Mouse (Mus musculus) neural tube, embryonic 11.5 days (tissue): ENCODE results near the gene Sgcd. TPM values are rescaled to one million over a fixed set of nuclear protein-coding genes. Genes with fewer than 3 reads are reported as not detected.

Experiments used
- ATAC-seq: fragments of 200-750 bp; cut with Nextera tagmentation; 2 replicates; pipeline ENCODE4 v1.8.0; 2017; ENCODE audit warnings: moderate number of reproducible peaks, mild to moderate bottlenecking, moderate TSS enrichment, moderate library complexity; ENCODE audit not compliant: insufficient read depth, low FRiP score, low TSS enrichment
- DNase-seq: peaks from one replicate; pipeline ENCODE4 v3.0.0-alpha.2; 2015; ENCODE audit warnings: low spot score
- H3K27ac ChIP-seq: fragments of 300-500 bp; sonication (generic); 2 replicates; pipeline ENCODE4 v1.5.1; 2014; ENCODE audit warnings: low read depth, mild to moderate bottlenecking, low read length
- H3K27me3 ChIP-seq: fragments of 300-500 bp; sonication (generic); 2 replicates; pipeline ENCODE4 v1.6.1; 2014; ENCODE audit warnings: mild to moderate bottlenecking, low read length, mixed read lengths; ENCODE audit not compliant: control insufficient read depth, insufficient read depth
- H3K36me3 ChIP-seq: fragments of 300-500 bp; sonication (generic); 2 replicates; pipeline ENCODE4 v1.6.1; 2014; ENCODE audit warnings: mild to moderate bottlenecking, low read length, moderate library complexity, mixed read lengths; ENCODE audit not compliant: control insufficient read depth, insufficient read depth
- H3K4me1 ChIP-seq: fragments of 300-500 bp; sonication (generic); 2 replicates; pipeline ENCODE4 v1.6.1; 2014; ENCODE audit warnings: low read length, mixed read lengths; ENCODE audit not compliant: control insufficient read depth, insufficient read depth
- H3K4me2 ChIP-seq: fragments of 300-500 bp; sonication (generic); 2 replicates; pipeline ENCODE4 v1.6.1; 2014; ENCODE audit warnings: low read depth, mild to moderate bottlenecking, moderate library complexity
- H3K4me3 ChIP-seq: fragments of 300-500 bp; sonication (generic); 2 replicates; pipeline ENCODE4 v1.5.1; 2014; ENCODE audit warnings: low read depth, low read length
- H3K9ac ChIP-seq: fragments of 300-500 bp; sonication (generic); 2 replicates; pipeline ENCODE4 v1.6.1; 2014; ENCODE audit warnings: mild to moderate bottlenecking, low read length
- H3K9me3 ChIP-seq: fragments of 300-500 bp; sonication (generic); 2 replicates; pipeline ENCODE4 v1.6.1; 2016; ENCODE audit warnings: low read length; ENCODE audit not compliant: control insufficient read depth
- WGBS: fragments of 180-500 bp; shearing (Covaris S2); extraction: QIAGEN DNeasy Blood & Tissue Kit; methylation state at CpG from one replicate; pipeline ENCODE4 v1.1.7; 2014; 5-methylcytosine and 5-hydroxymethylcytosine counted together
- polyA plus RNA-seq: library from polyadenylated mRNA; unstranded; fragments of >200 nt; fragmentation: Nextera tagmentation; extraction: Ambion mirVana; gene quantifications from 2 replicates; pipeline ENCODE4 v1.2.1, GENCODE M21; 2014

The Sgcd gene
- polyA plus RNA-seq, 1 experiment from 2014 or later, result 1.5 TPM

DNA sequence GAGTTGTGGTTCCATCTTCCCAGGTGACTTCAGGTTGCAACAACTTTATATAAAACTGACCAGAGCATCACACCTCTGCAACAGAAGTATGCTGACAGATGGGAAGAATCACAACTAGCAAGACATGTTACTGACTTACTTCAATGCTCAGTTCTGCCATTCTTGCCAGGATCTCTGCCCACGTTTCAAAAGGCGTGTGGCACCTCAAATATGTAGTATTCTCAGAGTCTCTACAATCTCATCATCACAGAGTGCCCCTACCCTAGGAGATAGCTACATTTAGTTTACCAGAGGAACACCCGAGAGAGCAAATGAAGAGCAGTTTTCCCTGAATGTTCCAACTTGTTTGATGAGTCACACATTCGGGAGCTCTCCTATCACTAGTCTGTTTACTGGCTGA, 229.8 kb downstream of the Sgcd start:
- H3K9ac ChIP-seq, result no peak overlapping the region
- 90% methylated on average over 4 of the region's 4 CpGs for WGBS
- no peak overlapping the region for H3K4me3 ChIP-seq
- H3K27me3 ChIP-seq, result no peaks in the 10 kb centered on the region
- DNase-seq (no peak), ATAC-seq (no peak)
- H3K4me2 ChIP-seq, result no peak overlapping the region
- H3K9me3 ChIP-seq, result no peaks in the 10 kb centered on the region
- no peaks in the 10 kb centered on the region for H3K4me1 ChIP-seq
- no peak overlapping the region for H3K27ac ChIP-seq
- no peaks in the 10 kb centered on the region for H3K36me3 ChIP-seq

GRCm38 (mm10) chr11:47742806-47743205, 246.0 kb downstream of the Sgcd start:
- H3K4me3 ChIP-seq, result no peak overlapping the region
- DNase-seq, result no peak
- no peak overlapping the region for H3K9ac ChIP-seq
- no peak overlapping the region for H3K27ac ChIP-seq
- H3K27me3 ChIP-seq, result no peaks in the 10 kb centered on the region
- no peak for ATAC-seq
- no peaks in the 10 kb centered on the region for H3K4me1 ChIP-seq
- no peaks in the 10 kb centered on the region for H3K36me3 ChIP-seq
- WGBS, result 76% methylated on average over 2 of the region's 2 CpGs
- no peak overlapping the region for H3K4me2 ChIP-seq
- no peaks in the 10 kb centered on the region for H3K9me3 ChIP-seq

- no peak overlapping the region for H3K4me3 ChIP-seq
- H3K9ac ChIP-seq, result no peak overlapping the region
- no peaks in the 10 kb centered on the region for H3K36me3 ChIP-seq
- no peaks in the 10 kb centered on the region for H3K4me1 ChIP-seq
- H3K27ac ChIP-seq, result no peak overlapping the region
- no peaks in the 10 kb centered on the region for H3K27me3 ChIP-seq
- no peaks in the 10 kb centered on the region for H3K9me3 ChIP-seq
- no peak for DNase-seq
- H3K4me2 ChIP-seq, result no peak overlapping the region
- 80% methylated on average over 8 of the region's 8 CpGs for WGBS
- ATAC-seq, result no peak
Observed at GRCm38 (mm10) chr11:47704930-47705787, 283.6 kb downstream of the Sgcd start.

DNA sequence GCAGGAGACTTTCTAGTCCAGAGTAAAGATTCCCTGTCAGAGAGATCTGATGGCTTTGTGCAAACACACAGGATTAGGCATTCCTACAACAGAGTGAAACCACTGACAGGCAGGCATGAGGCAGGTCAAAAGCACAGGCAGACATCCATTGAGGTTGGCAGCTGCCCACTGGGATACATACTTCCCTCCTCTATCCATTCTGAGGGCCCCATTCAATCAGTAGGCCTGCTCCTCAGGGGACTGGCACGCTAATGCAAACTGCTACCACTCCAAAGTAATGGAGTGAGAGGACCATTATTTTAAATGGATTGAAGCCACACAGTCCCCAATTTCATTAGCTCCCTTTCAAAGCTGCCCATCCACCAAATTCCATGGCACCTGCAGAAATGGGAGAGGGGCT, 293.2 kb downstream of the Sgcd start:
- Histone ChIP-seq H3K27ac (no peak overlapping the region), H3K9me3 (no peaks in the 10 kb centered on the region), H3K4me2 (no peak overlapping the region), H3K4me3 (no peak overlapping the region), H3K36me3 (no peaks in the 10 kb centered on the region), H3K4me1 (no peaks in the 10 kb centered on the region), H3K27me3 (no peaks in the 10 kb centered on the region), H3K9ac (no peak overlapping the region)
- DNase-seq (no peak), ATAC-seq (no peak)
- WGBS, result 58% methylated on average over 1 of the region's 1 CpGs

DNA sequence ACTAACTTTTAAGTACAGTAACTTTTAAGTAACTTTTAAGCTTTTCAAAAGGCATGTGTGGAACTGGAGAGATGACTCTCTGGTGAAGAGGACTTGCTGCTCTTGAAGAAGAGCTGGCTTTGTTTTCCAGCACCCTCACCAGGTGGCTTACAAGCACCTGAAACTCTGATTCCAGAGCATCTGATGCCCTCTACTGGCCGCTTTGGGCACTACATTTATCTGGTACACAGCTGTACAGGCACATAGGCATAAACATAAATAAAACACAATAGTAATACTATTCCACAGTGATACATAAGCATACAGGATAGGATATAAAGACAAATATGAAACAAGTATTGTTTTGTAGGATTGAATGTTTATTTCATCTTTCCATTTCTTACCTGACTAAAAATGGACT, 330.6 kb downstream of the Sgcd start:
- H3K9ac ChIP-seq, result no peak overlapping the region
- H3K4me2 ChIP-seq, result no peak overlapping the region
- H3K4me3 ChIP-seq, result no peak overlapping the region
- no peaks in the 10 kb centered on the region for H3K4me1 ChIP-seq
- ATAC-seq, result 0 out of 2 replicates have a peak, but pooled peaks have one; percentile 31
- peak; percentile 51 for DNase-seq
- 3% methylated on average over 1 of the region's 1 CpGs for WGBS
- no peaks in the 10 kb centered on the region for H3K27me3 ChIP-seq
- H3K27ac ChIP-seq, result no peak overlapping the region
- no peaks in the 10 kb centered on the region for H3K9me3 ChIP-seq
- no peaks in the 10 kb centered on the region for H3K36me3 ChIP-seq

DNA sequence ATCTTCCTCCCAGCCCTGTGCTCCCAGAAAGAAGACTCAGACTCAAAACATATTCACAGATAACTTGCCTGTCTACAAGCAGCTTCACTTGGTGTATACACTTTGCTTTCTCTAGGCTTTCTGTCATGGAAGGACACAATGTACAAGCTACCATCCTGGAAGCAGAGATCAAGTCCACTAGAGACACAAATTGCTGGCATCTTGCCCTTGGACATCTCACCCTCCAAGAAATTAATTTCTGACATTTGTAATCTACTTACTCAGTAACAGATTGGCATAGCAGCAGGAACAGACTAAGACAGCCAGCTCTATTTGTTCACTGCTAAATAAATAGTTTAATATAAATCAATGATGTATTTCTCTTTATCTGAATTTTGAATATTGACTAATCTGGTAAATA, 342.9 kb downstream of the Sgcd start:
- H3K4me1 ChIP-seq, result peaks cover 4% of the 10 kb centered on the region; the same call in 1 of the 2 replicates
- DNase-seq, result no peak
- no peak overlapping the region for H3K27ac ChIP-seq
- H3K4me2 ChIP-seq, result no peak overlapping the region
- no peaks in the 10 kb centered on the region for H3K9me3 ChIP-seq
- H3K9ac ChIP-seq, result no peak overlapping the region
- H3K4me3 ChIP-seq, result no peak overlapping the region
- no peaks in the 10 kb centered on the region for H3K27me3 ChIP-seq
- no peak for ATAC-seq
- no peaks in the 10 kb centered on the region for H3K36me3 ChIP-seq

GRCm38 (mm10) chr11:47641567-47642259, 347.1 kb downstream of the Sgcd start:
- Histone ChIP-seq H3K36me3 (no peaks in the 10 kb centered on the region), H3K9me3 (no peaks in the 10 kb centered on the region), H3K9ac (no peak overlapping the region), H3K4me2 (no peak overlapping the region), H3K4me3 (no peak overlapping the region), H3K27me3 (no peaks in the 10 kb centered on the region), H3K27ac (no peak overlapping the region), H3K4me1 (peaks cover 4% of the 10 kb centered on the region; the same call in 1 of the 2 replicates)
- DNase-seq (no peak), ATAC-seq (peak; percentile 78)
- 30% methylated on average over 2 of the region's 2 CpGs for WGBS

DNA sequence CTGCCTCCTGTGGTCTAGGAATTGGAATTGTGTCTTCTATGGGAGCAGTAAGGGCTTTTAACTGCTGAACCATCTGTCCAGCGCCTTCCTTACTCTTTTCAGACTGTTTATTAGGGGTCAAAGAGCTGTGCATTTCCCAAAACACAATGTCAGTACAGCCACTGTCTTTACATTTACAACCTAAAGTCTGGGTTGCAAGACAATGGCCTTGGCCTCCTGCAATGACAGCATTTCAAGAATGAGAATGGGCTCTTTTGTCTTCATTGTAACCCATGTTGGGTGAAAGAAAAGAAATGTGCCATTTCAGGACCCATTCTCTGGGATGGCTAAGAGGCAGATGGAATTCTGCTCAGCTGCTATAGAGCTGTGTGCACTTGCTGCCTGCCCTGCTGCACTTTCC, 348.2 kb downstream of the Sgcd start:
- WGBS, result 20% methylated on average over 1 of the region's 1 CpGs
- H3K9ac ChIP-seq, result no peak overlapping the region
- H3K36me3 ChIP-seq, result no peaks in the 10 kb centered on the region
- H3K4me2 ChIP-seq, result no peak overlapping the region
- no peak overlapping the region for H3K4me3 ChIP-seq
- H3K4me1 ChIP-seq, result peaks cover 4% of the 10 kb centered on the region; the same call in 1 of the 2 replicates
- peak overlapping the region; percentile 49; the same call in 1 of the 2 replicates for H3K27ac ChIP-seq
- H3K27me3 ChIP-seq, result no peaks in the 10 kb centered on the region
- no peaks in the 10 kb centered on the region for H3K9me3 ChIP-seq
- ATAC-seq, result peak; percentile 63
- DNase-seq, result peak; percentile 53

- H3K4me1 ChIP-seq, result no peaks in the 10 kb centered on the region
- no peak overlapping the region for H3K4me2 ChIP-seq
- DNase-seq, result no peak
- 82% methylated on average over 2 of the region's 2 CpGs for WGBS
- H3K36me3 ChIP-seq, result no peaks in the 10 kb centered on the region
- no peak overlapping the region for H3K4me3 ChIP-seq
- no peak for ATAC-seq
- H3K9ac ChIP-seq, result no peak overlapping the region
- no peaks in the 10 kb centered on the region for H3K27me3 ChIP-seq
- H3K9me3 ChIP-seq, result no peaks in the 10 kb centered on the region
- no peak overlapping the region for H3K27ac ChIP-seq
Observed at GRCm38 (mm10) chr11:47630186-47630585, 358.6 kb downstream of the Sgcd start.
